Mouse (Mus musculus) layer of hippocampus, adult 2 months (tissue): ENCODE data around the gene Klhl8. TPM values are rescaled to one million over a fixed set of nuclear protein-coding genes. Genes with fewer than 3 reads are reported as not detected.

Experiments used
- DNase-seq, 2 experiments: peaks; one replicate each; pipeline ENCODE4 v3.0.0; 2022; ENCODE audit warnings: low spot score in 2 of 2
- H3K27ac ChIP-seq: fragments of 200-600 bp; 2 replicates; pipeline ENCODE4 v1.8.1; 2022
- H3K4me3 ChIP-seq: fragments of 200-600 bp; 2 replicates; pipeline ENCODE4 v1.8.1; 2022; ENCODE audit warnings: mild to moderate bottlenecking
- CTCF ChIP-seq: fragments of 200-600 bp; conservative IDR thresholded peaks from 2 replicates; pipeline ENCODE4 v1.8.1; 2022; ENCODE audit warnings: antibody characterized with exemption, mild to moderate bottlenecking, moderate library complexity
- total RNA-seq, 2 experiments: library from RNA; stranded (reverse); gene quantifications; 2 replicates each; pipeline ENCODE4 v1.2.3; 2021

The Klhl8 gene
- total RNA-seq, 2 experiments from 2014 or later = 30.4 to 32.7 TPM

DNA sequence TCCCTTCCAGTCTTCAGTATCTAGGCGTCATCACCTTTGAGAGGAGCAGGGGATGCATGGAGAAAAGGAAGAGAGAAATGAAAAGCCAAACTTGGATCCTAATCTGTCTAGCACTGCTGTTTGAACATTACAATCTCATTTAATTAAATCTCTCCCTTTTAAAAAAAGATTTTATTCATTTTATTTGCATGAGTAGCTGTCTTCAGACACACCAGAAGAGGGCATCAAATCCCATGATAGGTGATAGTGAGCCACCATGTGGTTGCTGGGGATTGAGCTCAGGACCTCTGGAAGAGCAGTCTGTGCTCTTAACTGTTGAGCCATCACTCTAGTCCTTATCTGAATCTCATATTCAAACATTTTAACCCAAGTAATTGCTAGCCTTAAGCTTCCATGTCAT, 80.2 kb downstream of the Klhl8 start:
- peak; percentile 59 for TF ChIP-seq CTCF
- Histone ChIP-seq H3K27ac (no peak overlapping the region), H3K4me3 (no peak overlapping the region)
- DNase-seq = no peak

DNA sequence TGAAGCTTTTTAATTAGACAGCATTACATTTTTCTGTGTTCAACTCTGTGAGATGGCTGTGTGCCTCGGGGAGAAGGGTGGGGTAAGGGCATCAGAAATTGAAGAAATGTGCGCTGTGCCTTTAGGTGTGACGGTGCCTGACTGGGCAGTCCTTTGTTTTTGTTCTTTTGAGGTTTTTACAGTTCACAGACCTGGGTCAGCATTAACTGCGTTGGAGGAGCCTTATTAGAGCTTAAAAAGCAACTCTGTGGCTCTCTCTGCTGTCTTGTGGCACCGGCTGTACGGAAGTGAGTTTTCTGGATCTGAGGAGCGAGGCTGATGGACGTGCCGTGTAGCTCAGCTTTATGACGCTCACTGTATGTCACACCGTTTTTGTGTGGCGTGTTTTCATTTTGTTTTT, 81.9 kb downstream of the Klhl8 start:
- Histone ChIP-seq H3K4me3 (no peak overlapping the region), H3K27ac (no peak overlapping the region)
- TF ChIP-seq CTCF = no peak
- DNase-seq = no peak

DNA sequence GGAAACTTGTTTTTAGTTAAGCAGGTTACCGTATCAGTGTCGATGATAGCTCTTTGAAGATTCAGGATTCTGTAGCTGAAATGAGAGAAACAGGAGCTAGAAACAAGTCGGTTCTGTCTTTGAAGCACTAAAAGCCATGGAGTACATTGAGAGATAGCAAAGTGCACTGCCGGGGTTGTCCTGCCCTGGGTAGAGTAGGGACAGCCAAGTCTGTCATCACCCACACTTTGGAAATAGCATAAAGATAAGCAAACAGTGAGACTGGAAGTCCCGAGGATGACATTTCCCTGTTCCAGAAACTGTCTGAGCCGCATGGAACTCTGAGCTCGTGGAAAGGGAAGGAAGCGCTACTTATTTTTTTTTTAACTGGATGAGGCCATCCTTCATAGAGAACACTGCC, 82.3 kb downstream of the Klhl8 start:
- DNase-seq = no peak
- Histone ChIP-seq H3K27ac (no peak overlapping the region), H3K4me3 (no peak overlapping the region)
- TF ChIP-seq CTCF = no peak

DNA sequence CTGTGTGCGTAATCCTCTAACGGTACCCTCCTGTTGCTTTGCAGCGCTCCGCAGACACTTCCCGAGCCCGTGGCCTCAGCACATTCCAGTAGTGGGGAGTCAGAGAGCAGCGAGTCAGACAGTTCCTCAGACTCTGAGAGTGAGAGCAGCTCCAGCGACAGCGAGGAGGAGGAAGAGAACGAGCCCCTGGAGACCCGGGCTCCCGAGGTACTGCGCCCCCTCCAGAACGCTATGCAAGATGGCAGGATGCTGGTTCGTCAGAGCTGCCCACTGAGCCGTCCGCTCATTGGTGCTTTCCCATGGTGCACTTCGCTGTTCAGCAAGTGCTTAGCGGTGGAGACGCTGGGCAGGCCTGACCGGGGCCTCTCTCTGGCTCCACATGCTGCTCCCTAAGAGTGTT, 82.8 kb downstream of the Klhl8 start:
- Histone ChIP-seq H3K27ac (no peak overlapping the region), H3K4me3 (no peak overlapping the region)
- no peak for DNase-seq
- no peak for TF ChIP-seq CTCF

- no peak overlapping the region for H3K27ac ChIP-seq
- H3K4me3 ChIP-seq = no peak overlapping the region
- no peak for DNase-seq
- TF ChIP-seq CTCF = no peak
Observed at GRCm38 (mm10) chr5:103822949-103823348, 88.1 kb downstream of the Klhl8 start.

DNA sequence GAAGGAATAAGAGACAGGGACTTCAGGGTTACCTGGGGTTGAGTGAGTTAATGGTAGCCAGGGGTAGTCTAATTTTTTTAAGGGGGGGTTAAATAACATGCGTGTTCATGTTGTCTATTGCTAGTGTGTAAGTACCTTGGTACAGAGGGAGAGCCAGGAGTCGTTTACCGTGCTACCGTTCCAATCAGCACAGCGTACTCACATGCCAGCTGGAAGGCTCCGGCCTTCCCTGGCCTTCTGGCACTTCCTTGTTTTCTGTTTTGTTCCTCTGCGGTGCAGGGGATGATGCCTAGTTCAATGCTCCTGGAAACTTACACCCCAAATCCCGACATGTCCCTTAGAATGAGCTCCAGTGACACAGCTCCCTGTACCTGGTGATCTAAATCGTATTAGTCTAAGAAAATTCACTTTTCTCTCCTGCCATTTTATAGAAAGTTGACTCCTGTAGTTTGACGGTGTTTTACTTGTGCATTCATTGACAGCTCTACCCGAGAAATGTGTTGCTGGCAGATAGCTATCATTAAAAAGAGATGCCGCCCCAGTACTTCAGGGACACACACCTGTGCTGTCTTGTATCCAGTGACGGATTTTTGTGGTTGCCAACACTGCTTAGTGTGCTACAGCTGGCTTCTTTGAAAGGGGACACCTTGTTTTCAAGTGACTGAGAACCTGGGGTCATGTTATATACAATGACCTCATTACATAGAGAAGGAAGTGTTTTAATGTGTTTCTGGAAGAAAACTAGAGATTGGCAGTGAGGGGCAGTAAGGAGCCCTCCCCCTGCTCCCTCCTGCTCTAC, 89.4 kb downstream of the Klhl8 start:
- no peak for TF ChIP-seq CTCF
- H3K4me3 ChIP-seq = no peak overlapping the region
- DNase-seq = no peak

GRCm38 (mm10) chr5:103821062-103821461, 90.0 kb downstream of the Klhl8 start:
- TF ChIP-seq CTCF = no peak
- no peak for DNase-seq
- H3K27ac ChIP-seq = no peak overlapping the region
- H3K4me3 ChIP-seq = no peak overlapping the region

More for the DNA sequence above, 89.4 kb downstream of the Klhl8 start:
- no peak overlapping the region for H3K27ac ChIP-seq

- no peak overlapping the region for H3K27ac ChIP-seq
- no peak for TF ChIP-seq CTCF
- no peak for DNase-seq
- H3K4me3 ChIP-seq = no peak overlapping the region
Observed at GRCm38 (mm10) chr5:103819674-103820073, 91.4 kb downstream of the Klhl8 start.

- Histone ChIP-seq H3K4me3 (no peak overlapping the region), H3K27ac (no peak overlapping the region)
Observed at GRCm38 (mm10) chr5:103818602-103819001, 92.5 kb downstream of the Klhl8 start.

DNA sequence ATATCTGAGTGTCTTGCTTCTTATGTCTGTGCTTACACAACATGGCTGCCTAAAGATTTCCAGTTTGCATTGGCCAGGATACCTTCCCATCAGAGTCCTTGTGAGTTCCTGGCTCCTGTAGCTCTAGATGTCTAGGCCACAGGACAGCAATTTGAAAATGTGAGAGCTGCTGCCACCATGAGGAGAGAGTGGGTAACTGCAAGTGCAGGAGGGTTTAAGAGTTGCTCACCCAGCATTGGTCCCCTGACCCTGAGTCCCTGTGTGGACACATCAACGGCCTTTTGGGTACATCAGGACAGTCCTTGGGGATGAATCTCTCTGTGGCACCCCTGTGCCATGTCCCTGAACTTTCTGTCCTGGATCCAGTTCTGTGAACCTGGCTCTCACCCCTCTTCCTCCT, 93.3 kb downstream of the Klhl8 start:
- no peak overlapping the region for H3K27ac ChIP-seq
- H3K4me3 ChIP-seq = no peak overlapping the region
- DNase-seq = peak; percentile 71 to 78
- peak; percentile 96 for TF ChIP-seq CTCF

More at GRCm38 (mm10) chr5:103818602-103819001, 92.5 kb downstream of the Klhl8 start:
- peak in 1 of 2 experiments; percentile 21 for DNase-seq
- peak; percentile 59 for TF ChIP-seq CTCF

GRCm38 (mm10) chr5:103816718-103817117, 94.3 kb downstream of the Klhl8 start:
- Histone ChIP-seq H3K4me3 (no peak overlapping the region), H3K27ac (no peak overlapping the region)
- TF ChIP-seq CTCF = no peak
- DNase-seq = no peak

- DNase-seq = no peak
- H3K4me3 ChIP-seq = no peak overlapping the region
- H3K27ac ChIP-seq = peak overlapping the region; percentile 59
- TF ChIP-seq CTCF = no peak
Observed at GRCm38 (mm10) chr5:103815249-103815617, 95.8 kb downstream of the Klhl8 start.

GRCm38 (mm10) chr5:103814551-103815248, 96.4 kb downstream of the Klhl8 start:
- no peak for DNase-seq
- Histone ChIP-seq H3K4me3 (no peak overlapping the region), H3K27ac (peak overlapping the region; percentile 59)
- peak; percentile 50 for TF ChIP-seq CTCF

DNA sequence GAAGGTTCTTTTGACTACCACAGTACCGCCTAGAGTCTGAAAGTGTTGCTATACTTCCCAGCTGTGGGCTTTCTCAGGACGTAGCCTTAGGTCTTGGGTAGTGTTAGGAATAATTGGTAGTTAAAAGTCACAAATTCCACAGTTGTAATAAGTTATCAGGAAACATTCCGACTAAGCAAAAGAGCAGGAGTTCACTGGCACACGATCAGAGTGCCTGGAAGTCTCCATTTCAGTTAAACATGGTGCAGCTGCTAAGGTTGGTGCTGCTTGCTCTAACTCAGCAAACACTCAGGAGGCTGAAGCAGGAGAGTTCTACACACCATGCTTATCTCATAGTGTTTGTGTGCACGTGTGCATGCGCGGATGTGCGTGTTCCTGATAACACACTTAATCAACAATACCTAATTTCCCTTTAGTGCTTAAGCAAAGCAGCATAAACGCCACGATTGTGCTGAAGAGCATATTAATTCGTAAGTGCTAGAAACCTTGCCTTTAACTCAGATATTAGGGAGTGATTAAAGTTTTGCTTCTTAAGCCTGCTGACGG, 97.0 kb downstream of the Klhl8 start:
- H3K4me3 ChIP-seq = no peak overlapping the region
- DNase-seq = no peak
- peak overlapping the region; percentile 59 for H3K27ac ChIP-seq
- no peak for TF ChIP-seq CTCF
